Mouse (Mus musculus): Measurements from ENCODE around the gene Hrasls5. TPM values are rescaled to one million over a fixed set of nuclear protein-coding genes. Genes with fewer than 3 reads are reported as not detected.

The Hrasls5 gene
- polyA plus RNA-seq (2017; shearing (Covaris generic)), result not detected

DNA sequence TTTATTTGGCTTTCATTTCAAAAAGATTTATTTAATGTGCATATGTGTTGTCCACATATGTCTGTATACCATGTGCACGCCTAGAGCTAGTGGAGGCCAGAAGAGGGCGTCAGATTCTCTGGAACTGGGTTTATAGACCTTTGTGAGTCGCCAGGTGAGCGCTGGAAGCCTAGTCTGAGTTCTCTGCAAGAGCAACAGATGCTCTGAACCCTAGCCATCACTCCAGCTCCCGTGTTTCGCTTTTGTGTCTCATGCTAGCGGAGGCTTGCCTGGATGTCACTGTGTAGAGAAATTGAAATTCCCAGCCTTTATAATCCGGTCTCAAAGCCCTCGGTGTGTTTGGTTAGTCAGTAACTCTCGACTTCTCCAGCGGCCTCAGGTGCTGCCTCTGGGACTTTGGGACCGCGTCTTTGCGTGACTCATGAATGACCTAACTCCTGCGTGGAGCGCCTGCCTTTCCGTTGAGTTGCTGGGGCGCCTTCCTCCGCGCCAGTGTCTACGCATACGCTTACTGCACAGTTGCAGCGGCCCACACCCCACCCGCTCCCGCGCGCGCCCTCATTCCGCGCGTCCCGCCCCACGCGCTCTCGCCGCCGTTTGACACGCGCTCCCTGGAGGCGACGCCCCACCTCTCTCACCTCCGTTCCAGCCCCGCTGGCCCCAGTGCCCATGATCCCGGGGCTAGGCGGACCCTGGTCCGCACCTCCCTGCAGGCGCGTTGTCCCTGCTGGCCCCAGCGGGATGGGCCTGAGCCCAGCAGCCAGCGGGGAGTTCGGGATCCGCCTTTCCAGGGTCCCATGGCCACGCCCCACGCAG, at the start of gene Hrasls5:
Hrasls5 (plus strand) TSS at position 600 of the 816 bp plus-strand sequence.

GRCm38 (mm10) chr19:7606801-7607689, 5.3 kb upstream of the Hrasls5 start, which contains the start of gene Lgals12:
Lgals12 (minus strand) TSS chr19:7607193.

Other genes starting within 250 kb of the Hrasls5 start
- gene Spindoc, start 229.5 kb upstream of the Hrasls5 start, polyA plus RNA-seq (2017; shearing (Covaris generic)), result 4.3 TPM
- 0.09 TPM for gene 2700081O15Rik, start 194.9 kb upstream of the Hrasls5 start, polyA plus RNA-seq (2017; shearing (Covaris generic))
- 81.5 TPM for gene Rtn3, start 129.3 kb upstream of the Hrasls5 start, polyA plus RNA-seq (2017; shearing (Covaris generic))
- gene Atl3, start 118.5 kb upstream of the Hrasls5 start, polyA plus RNA-seq (2017; shearing (Covaris generic)), result 18.9 TPM
- 111 TPM for gene Pla2g16, start 55.1 kb upstream of the Hrasls5 start, polyA plus RNA-seq (2017; shearing (Covaris generic))
- not detected for gene Lgals12, start 5.3 kb upstream of the Hrasls5 start, polyA plus RNA-seq (2017; shearing (Covaris generic))
- not detected for gene Slc22a19, start 98.8 kb downstream of the Hrasls5 start, polyA plus RNA-seq (2017; shearing (Covaris generic))
- not detected for gene Slc22a26, start 190.1 kb downstream of the Hrasls5 start, polyA plus RNA-seq (2017; shearing (Covaris generic))